Mouse (Mus musculus): ENCODE results near the gene 4921511C20Rik. TPM values are rescaled to one million over a fixed set of nuclear protein-coding genes. Genes with fewer than 3 reads are reported as not detected.

Gene 4921511C20Rik
- not detected in 2 replicates for polyA plus RNA-seq (2015; fragmentation: Nextera tagmentation; extraction: Ambion mirVana)

GRCm38 (mm10) chrX:127393993-127394392 lies at the start of gene 4921511C20Rik:
4921511C20Rik (plus strand) TSS chrX:127394293.
- WGBS: 72% methylated on average over 2 of the region's 2 CpGs
- no peak for DNase-seq (ENCODE audit: low spot score)

More at GRCm38 (mm10) chrX:127393993-127394392, at the start of gene 4921511C20Rik:
- ATAC-seq: no peak
- Histone ChIP-seq H3K27ac (ENCODE audit: low read length) (no peak within 1 kb of the TSS), H3K4me2 (replicated peaks; ENCODE audit: low read depth, low read length) (no peak within 1 kb of the TSS), H3K4me3 (ENCODE audit: low read depth, low read length) (no peak within 1 kb of the TSS), H3K36me3 (ENCODE audit: insufficient read depth, low read length) (no peaks in the 10 kb centered on the region), H3K4me1 (ENCODE audit: insufficient read depth, low read depth, low read length) (no peaks in the 10 kb centered on the region), H3K9me3 (ENCODE audit: low read length) (no peaks in the 10 kb centered on the region), H3K27me3 (replicated peaks; ENCODE audit: insufficient read depth, low read length) (no peaks in the 10 kb centered on the region), H3K9ac (replicated peaks; ENCODE audit: low read depth) (no peak within 1 kb of the TSS)
- TF ChIP-seq EP300 (IDR thresholded peaks at IDR 0.05) (no peak), CTCF (IDR thresholded peaks at IDR 0.05) (no peak)
